Mouse (Mus musculus) liver, embryonic 14.5 days (tissue): ENCODE measurements around the gene Hmgcs2. TPM values are rescaled to one million over a fixed set of nuclear protein-coding genes. Genes with fewer than 3 reads are reported as not detected.

Experiments
- ATAC-seq: fragments of 200-750 bp; cut with Nextera tagmentation; 2 replicates; pipeline ENCODE4 v1.8.0; 2017; ENCODE audit warnings: moderate number of reproducible peaks, mild to moderate bottlenecking, moderate library complexity; ENCODE audit not compliant: insufficient read depth
- DNase-seq, 3 experiments: peaks; one replicate each; pipeline ENCODE4 v3.0.0-alpha.2; 2012 to 2013; ENCODE audit warnings: low read depth in 3 of 3, low spot score in 3 of 3
- H3K27ac ChIP-seq: fragments of 300-500 bp; sonication (generic); 2 replicates; pipeline ENCODE4 v1.5.1; 2014; ENCODE audit warnings: moderate library complexity, mild to moderate bottlenecking, control low read depth, inconsistent platforms
- H3K27me3 ChIP-seq: fragments of 300-500 bp; sonication (generic); 2 replicates; pipeline ENCODE4 v1.6.1; 2014; ENCODE audit warnings: mild to moderate bottlenecking, low read length, moderate library complexity; ENCODE audit not compliant: control insufficient read depth, insufficient read depth
- H3K36me3 ChIP-seq: fragments of 300-500 bp; sonication (generic); replicated peaks from 2 replicates; pipeline ENCODE4 v1.6.1; 2014; ENCODE audit warnings: low read depth; ENCODE audit not compliant: control insufficient read depth, insufficient read depth
- H3K4me1 ChIP-seq, 2 experiments: fragments of 200-500 bp in 1 of 2; fragments of 300-500 bp in 1 of 2; sonication (generic) in 1 of 2; replicated peaks; 2 replicates each; pipeline ENCODE4 v1.6.1; 2012 to 2014; ENCODE audit warnings: antibody characterized with exemption in 1 of 2, inconsistent platforms in 1 of 2, low read length in 1 of 2; ENCODE audit not compliant: control insufficient read depth in 2 of 2, insufficient read depth in 2 of 2
- H3K4me2 ChIP-seq: fragments of 300-500 bp; sonication (generic); 2 replicates; pipeline ENCODE4 v1.6.1; 2014; ENCODE audit warnings: low read depth, mild to moderate bottlenecking, control low read depth, moderate library complexity
- H3K4me3 ChIP-seq, 2 experiments: fragments of 200-500 bp in 1 of 2; fragments of 300-500 bp in 1 of 2; sonication (generic) in 1 of 2; 2 replicates each; pipeline ENCODE4 v1.5.1; 2012 to 2014; ENCODE audit warnings: low read depth in 2 of 2, low read length in 2 of 2, mild to moderate bottlenecking in 2 of 2, control low read depth in 1 of 2, inconsistent platforms in 1 of 2, moderate library complexity in 1 of 2; ENCODE audit not compliant: insufficient read depth in 1 of 2
- H3K9ac ChIP-seq: fragments of 300-500 bp; sonication (generic); replicated peaks from 2 replicates; pipeline ENCODE4 v1.6.1; 2014; ENCODE audit warnings: mild to moderate bottlenecking, control low read depth, moderate library complexity
- H3K9me3 ChIP-seq: fragments of 300-500 bp; sonication (generic); 2 replicates; pipeline ENCODE4 v1.6.1; 2016; ENCODE audit warnings: low read length, mixed read lengths; ENCODE audit not compliant: control insufficient read depth
- CTCF ChIP-seq: IDR thresholded peaks from 2 replicates; pipeline ENCODE4 v1.5.1; 2016; ENCODE audit warnings: antibody characterized with exemption, low read depth, control low read depth
- EP300 ChIP-seq: IDR thresholded peaks from 2 replicates; pipeline ENCODE4 v1.6.1; 2016; ENCODE audit warnings: antibody characterized with exemption, low read depth
- WGBS: fragments of 180-500 bp; shearing (Covaris S2); extraction: QIAGEN DNeasy Blood & Tissue Kit; methylation state at CpG from one replicate; pipeline ENCODE4 v1.1.7; 2014; ENCODE audit not compliant: insufficient replicate concordance; 5-methylcytosine and 5-hydroxymethylcytosine counted together
- polyA plus RNA-seq, 2 experiments: library from polyadenylated mRNA; depleted of rRNA in 1 of 2; stranded (reverse) in 1 of 2; unstranded in 1 of 2; fragments of >200 nt; fragmentation: Nextera tagmentation in 1 of 2; extraction: Ambion mirVana in 1 of 2; gene quantifications; 2 replicates each; pipeline versions ENCODE4 v1.2.1 to v1.2.3; 2012 to 2014

Gene Hmgcs2
- polyA plus RNA-seq, 2 experiments: 32.1 to 85.7 TPM

DNA sequence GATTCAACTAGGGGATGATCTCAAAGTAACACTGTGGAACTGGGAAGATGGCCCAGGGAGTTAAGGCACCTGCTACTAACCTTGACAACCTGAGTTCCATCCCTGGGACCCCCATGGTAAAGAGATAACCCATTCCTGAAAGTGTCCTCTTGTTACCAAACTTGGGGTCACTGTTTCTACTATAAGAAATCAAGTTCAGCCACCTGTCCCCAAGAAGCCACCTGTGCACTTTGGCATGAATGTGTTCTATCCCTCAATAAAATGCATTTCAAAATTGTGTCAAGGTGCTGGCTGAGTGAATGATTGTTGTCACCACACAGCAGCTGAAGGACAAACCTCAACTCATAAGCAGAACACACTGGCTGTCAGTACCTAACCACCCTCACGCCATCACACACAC is 30.2 kb downstream of the Hmgcs2 start:
- no peak for DNase-seq
- Histone ChIP-seq H3K36me3 (0 out of 2 replicates have a peak, but pooled peaks cover under 1% of the 10 kb centered on the region), H3K4me3 (no peak overlapping the region), H3K4me1 (no peaks in the 10 kb centered on the region), H3K4me2 (no peak overlapping the region), H3K27ac (no peak overlapping the region), H3K27me3 (no peaks in the 10 kb centered on the region), H3K9ac (no peak overlapping the region), H3K9me3 (no peaks in the 10 kb centered on the region)
- TF ChIP-seq CTCF (no peak), EP300 (no peak)
- no peak for ATAC-seq
- 22% methylated on average over 1 of the region's 1 CpGs for WGBS

GRCm38 (mm10) chr3:98312867-98313266 is 32.6 kb downstream of the Hmgcs2 start:
- no peak overlapping the region for H3K4me3 ChIP-seq
- H3K9ac ChIP-seq: no peak overlapping the region
- no peaks in the 10 kb centered on the region for H3K4me1 ChIP-seq
- 26% methylated on average over 6 of the region's 7 CpGs for WGBS
- H3K27me3 ChIP-seq: no peaks in the 10 kb centered on the region
- DNase-seq (no peak), ATAC-seq (no peak)
- TF ChIP-seq CTCF (peak; percentile 73), EP300 (no peak)
- 0 out of 2 replicates have a peak, but pooled peaks cover 2% of the 10 kb centered on the region for H3K36me3 ChIP-seq
- no peak overlapping the region for H3K4me2 ChIP-seq
- H3K27ac ChIP-seq: no peak overlapping the region
- H3K9me3 ChIP-seq: no peaks in the 10 kb centered on the region

DNA sequence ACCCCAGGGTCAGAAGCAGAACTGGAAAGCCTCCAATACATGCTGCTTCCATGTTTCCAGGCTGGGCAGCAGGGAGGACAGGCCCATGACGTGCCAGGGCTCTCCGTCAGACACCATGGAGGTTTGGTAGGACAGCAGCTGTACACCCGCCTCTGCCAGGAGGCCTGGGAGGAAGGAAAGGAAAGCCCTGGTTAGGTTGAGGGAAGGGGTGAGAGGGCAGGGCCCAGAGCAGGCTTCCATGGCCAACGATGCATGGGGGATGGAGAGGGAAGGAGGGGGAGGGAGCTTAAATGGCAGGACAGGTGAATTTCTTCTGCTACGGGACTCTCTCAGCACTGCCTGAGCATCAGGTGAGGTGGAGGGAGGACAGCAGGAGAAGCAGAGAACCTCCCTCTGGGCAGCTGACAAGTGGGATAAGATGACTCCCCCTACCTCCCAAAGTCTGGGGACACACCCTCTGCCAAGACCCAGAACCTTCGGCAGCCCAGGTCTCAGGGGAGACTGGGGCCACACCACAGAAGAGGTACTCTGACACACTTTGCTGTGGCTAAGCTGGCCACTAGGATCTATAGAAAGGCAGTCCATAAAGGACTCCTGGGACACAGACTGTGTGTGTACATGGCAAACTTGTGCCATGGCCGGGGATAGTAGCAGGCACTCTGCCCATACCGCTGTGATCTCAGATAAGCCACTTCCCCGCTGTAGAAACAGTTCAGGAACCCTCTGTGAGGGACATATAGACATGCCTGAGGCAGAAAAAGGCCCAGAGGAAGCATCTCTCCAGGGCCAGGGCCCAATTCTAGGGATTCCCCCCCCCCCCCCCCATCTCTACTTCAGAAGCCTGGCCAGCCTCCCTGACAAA is 33.3 kb downstream of the Hmgcs2 start:
- no peak for TF ChIP-seq EP300
- no peak for ATAC-seq

DNA sequence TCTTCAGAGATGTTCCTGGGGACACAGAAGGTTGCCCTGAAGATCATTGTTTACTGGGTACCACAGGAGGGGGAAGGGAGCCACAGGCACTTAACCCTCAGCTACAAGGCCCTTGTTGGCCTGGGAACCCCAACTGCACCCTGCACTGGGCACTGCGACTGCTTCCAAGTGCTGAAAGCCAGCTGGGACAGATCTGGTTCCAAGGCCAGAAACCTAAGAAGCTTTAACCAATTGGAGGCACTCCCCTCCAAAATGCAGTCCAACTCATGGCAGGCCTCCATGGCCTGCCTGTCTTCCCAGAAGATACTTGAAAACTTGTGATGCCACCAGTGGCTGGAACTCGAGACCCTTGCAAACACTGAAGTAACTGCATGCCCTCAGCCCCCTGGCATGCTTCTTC is 34.9 kb downstream of the Hmgcs2 start:
- Histone ChIP-seq H3K9ac (no peak overlapping the region), H3K9me3 (no peaks in the 10 kb centered on the region), H3K27ac (no peak overlapping the region), H3K4me1 (no peaks in the 10 kb centered on the region), H3K4me3 (no peak overlapping the region), H3K27me3 (no peaks in the 10 kb centered on the region), H3K4me2 (no peak overlapping the region), H3K36me3 (peaks cover 6% of the 10 kb centered on the region; the same call in 1 of the 2 replicates)
- no peak for ATAC-seq
- 54% methylated on average over 2 of the region's 2 CpGs for WGBS
- DNase-seq: no peak
- TF ChIP-seq EP300: no peak
- no peak for TF ChIP-seq CTCF

More for the DNA sequence above, 33.3 kb downstream of the Hmgcs2 start:
- H3K9me3 ChIP-seq: no peaks in the 10 kb centered on the region
- H3K27me3 ChIP-seq: no peaks in the 10 kb centered on the region
- H3K4me2 ChIP-seq: no peak overlapping the region
- no peak for DNase-seq
- no peak overlapping the region for H3K27ac ChIP-seq
- no peak overlapping the region for H3K4me3 ChIP-seq
- 69% methylated on average over 9 of the region's 9 CpGs for whole genome bisulfite sequencing
- H3K9ac ChIP-seq: no peak overlapping the region
- no peaks in the 10 kb centered on the region for H3K4me1 ChIP-seq
- peaks cover 6% of the 10 kb centered on the region; the same call in 1 of the 2 replicates for H3K36me3 ChIP-seq

DNA sequence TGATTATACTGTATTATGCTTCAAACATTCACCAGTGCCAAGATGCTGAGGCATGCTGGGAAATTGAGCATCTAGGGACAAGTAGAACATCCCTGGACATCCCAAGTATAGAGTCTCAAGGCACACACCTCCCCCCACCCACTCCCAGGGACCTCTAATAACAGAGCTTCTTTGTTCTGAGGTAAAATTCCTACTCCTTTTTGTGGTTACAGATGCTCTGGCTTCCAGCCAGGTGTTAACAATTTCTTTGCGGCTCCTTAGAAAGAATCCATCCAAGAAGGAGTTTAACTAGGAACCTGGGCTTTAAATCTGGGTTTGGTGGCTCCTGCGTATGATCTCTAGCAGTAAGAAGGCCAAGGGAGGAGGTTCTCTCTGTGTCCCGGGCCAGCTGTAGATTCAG is 36.9 kb downstream of the Hmgcs2 start:
- Histone ChIP-seq H3K36me3 (peaks cover 14% of the 10 kb centered on the region), H3K27ac (no peak overlapping the region), H3K4me2 (no peak overlapping the region), H3K4me3 (no peak overlapping the region), H3K9ac (no peak overlapping the region), H3K27me3 (no peaks in the 10 kb centered on the region), H3K4me1 (no peaks in the 10 kb centered on the region), H3K9me3 (no peaks in the 10 kb centered on the region)
- WGBS: 81% methylated on average over 3 of the region's 3 CpGs
- TF ChIP-seq CTCF (no peak), EP300 (no peak)
- DNase-seq (no peak), ATAC-seq (no peak)
